Mouse (Mus musculus) forebrain, postnatal 0 days (tissue): ENCODE measurements around the gene Fntb. TPM values are rescaled to one million over a fixed set of nuclear protein-coding genes. Genes with fewer than 3 reads are reported as not detected.

Experiments used
- ATAC-seq: fragments of 200-750 bp; cut with Nextera tagmentation; 2 replicates; pipeline ENCODE4 v1.8.0; 2017; ENCODE audit warnings: mild to moderate bottlenecking, moderate library complexity
- DNase-seq: peaks from one replicate; pipeline ENCODE4 v3.0.0-alpha.2; 2015
- H3K27ac ChIP-seq: fragments of 300-500 bp; sonication (generic); 2 replicates; pipeline ENCODE4 v1.5.1; 2014; ENCODE audit warnings: low read depth, mild to moderate bottlenecking, antibody characterized with exemption, low read length, moderate library complexity, mixed read lengths
- H3K27me3 ChIP-seq: fragments of 300-500 bp; sonication (generic); 2 replicates; pipeline ENCODE4 v1.6.1; 2014; ENCODE audit warnings: mild to moderate bottlenecking, low read length, mixed read lengths; ENCODE audit not compliant: insufficient read depth
- H3K36me3 ChIP-seq: fragments of 300-500 bp; sonication (generic); 2 replicates; pipeline ENCODE4 v1.6.1; 2014; ENCODE audit warnings: mild to moderate bottlenecking, moderate library complexity; ENCODE audit not compliant: insufficient read depth
- H3K4me1 ChIP-seq: fragments of 300-500 bp; sonication (generic); 2 replicates; pipeline ENCODE4 v1.6.1; 2014; ENCODE audit warnings: antibody characterized with exemption; ENCODE audit not compliant: insufficient read depth
- H3K4me2 ChIP-seq: fragments of 300-500 bp; sonication (generic); 2 replicates; pipeline ENCODE4 v1.6.1; 2014; ENCODE audit warnings: low read depth, mild to moderate bottlenecking, moderate library complexity
- H3K4me3 ChIP-seq: fragments of 300-500 bp; sonication (generic); 2 replicates; pipeline ENCODE4 v1.5.1; 2014; ENCODE audit warnings: low read depth, low read length, mixed read lengths
- H3K9ac ChIP-seq: fragments of 300-500 bp; sonication (generic); 2 replicates; pipeline ENCODE4 v1.6.1; 2014; ENCODE audit warnings: mild to moderate bottlenecking
- H3K9me3 ChIP-seq: fragments of 300-500 bp; sonication (generic); 2 replicates; pipeline ENCODE4 v1.6.1; 2016; ENCODE audit warnings: low read length
- CTCF ChIP-seq: sonication (generic); IDR thresholded peaks from 2 replicates; pipeline ENCODE4 v1.5.1; 2016; ENCODE audit warnings: antibody characterized with exemption, control low read depth, low read depth
- WGBS: fragments of 180-500 bp; shearing (Covaris S2); extraction: QIAGEN DNeasy Blood & Tissue Kit; methylation state at CpG from one replicate; pipeline ENCODE4 v1.1.7; 2014; 5-methylcytosine and 5-hydroxymethylcytosine counted together
- polyA plus RNA-seq: library from polyadenylated mRNA; unstranded; fragments of >200 nt; fragmentation: Nextera tagmentation; extraction: Ambion mirVana; gene quantifications from 2 replicates; pipeline ENCODE4 v1.2.1, GENCODE M21; 2015
- total RNA-seq: library from RNA; depleted of rRNA; stranded (reverse); fragments of >200 nt; gene quantifications from 2 replicates; pipeline ENCODE4 v1.2.3, GENCODE M21; 2014

Gene Fntb
- total and polyA plus RNA-seq, 2 experiments from 2014 or later: 32.3 to 42.3 TPM

DNA sequence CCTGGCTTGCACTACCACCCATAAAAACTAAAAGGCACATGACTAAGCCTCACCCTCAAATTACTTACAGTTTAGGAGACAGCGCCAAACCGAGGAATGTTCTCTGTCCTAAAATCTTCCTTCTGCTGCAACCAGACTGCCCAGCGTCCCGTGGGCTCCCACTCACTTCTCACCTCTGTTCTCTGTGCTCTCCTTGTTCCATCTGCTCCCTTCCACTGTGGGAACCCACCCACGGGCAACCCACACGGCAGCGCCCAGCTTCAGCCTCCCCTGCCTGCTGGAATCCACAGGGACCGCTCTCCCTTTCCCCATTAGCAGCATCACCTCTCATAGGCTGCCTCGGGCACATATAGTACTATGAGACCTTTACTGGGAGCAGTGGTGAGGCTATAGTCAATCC lies 53.5 kb downstream of the Fntb start:
- H3K4me3 ChIP-seq: no peak overlapping the region
- 89% methylated on average over 9 of the region's 9 CpGs for WGBS
- H3K4me2 ChIP-seq: no peak overlapping the region
- no peaks in the 10 kb centered on the region for H3K9me3 ChIP-seq
- H3K36me3 ChIP-seq: no peaks in the 10 kb centered on the region; the same call in 1 of the 2 replicates
- no peak overlapping the region for H3K27ac ChIP-seq
- DNase-seq: no peak
- no peak for ATAC-seq
- no peaks in the 10 kb centered on the region for H3K27me3 ChIP-seq
- no peak for TF ChIP-seq CTCF
- H3K9ac ChIP-seq: no peak overlapping the region
- peaks cover 15% of the 10 kb centered on the region; the same call in 1 of the 2 replicates for H3K4me1 ChIP-seq

DNA sequence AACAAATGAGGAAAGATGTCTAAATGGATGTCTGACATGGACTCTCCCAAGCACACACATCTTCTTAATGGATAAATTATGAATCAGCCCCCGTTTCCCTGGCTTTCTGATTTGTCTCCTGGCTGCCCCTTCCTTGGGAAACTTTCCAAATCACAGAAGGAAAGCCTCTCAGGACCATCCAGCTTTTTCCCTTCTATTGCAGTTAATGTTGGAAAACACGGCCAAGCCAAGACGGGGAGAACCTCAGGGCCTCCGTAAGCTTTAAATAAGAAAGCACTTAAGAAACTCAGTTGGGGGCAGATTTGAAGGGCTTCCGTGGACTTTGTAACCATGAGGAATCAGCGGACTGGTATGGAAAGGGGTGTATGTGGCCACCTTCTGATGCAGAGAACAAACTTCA lies 54.4 kb downstream of the Fntb start:
- Histone ChIP-seq H3K4me1 (peaks cover 15% of the 10 kb centered on the region; the same call in 1 of the 2 replicates), H3K9ac (no peak overlapping the region), H3K27ac (no peak overlapping the region), H3K27me3 (no peaks in the 10 kb centered on the region), H3K4me2 (peak overlapping the region; percentile 78; the same call in 1 of the 2 replicates), H3K36me3 (no peaks in the 10 kb centered on the region), H3K9me3 (no peaks in the 10 kb centered on the region), H3K4me3 (no peak overlapping the region)
- ATAC-seq (no peak), DNase-seq (no peak)
- 46% methylated on average over 6 of the region's 6 CpGs for WGBS
- TF ChIP-seq CTCF: no peak

DNA sequence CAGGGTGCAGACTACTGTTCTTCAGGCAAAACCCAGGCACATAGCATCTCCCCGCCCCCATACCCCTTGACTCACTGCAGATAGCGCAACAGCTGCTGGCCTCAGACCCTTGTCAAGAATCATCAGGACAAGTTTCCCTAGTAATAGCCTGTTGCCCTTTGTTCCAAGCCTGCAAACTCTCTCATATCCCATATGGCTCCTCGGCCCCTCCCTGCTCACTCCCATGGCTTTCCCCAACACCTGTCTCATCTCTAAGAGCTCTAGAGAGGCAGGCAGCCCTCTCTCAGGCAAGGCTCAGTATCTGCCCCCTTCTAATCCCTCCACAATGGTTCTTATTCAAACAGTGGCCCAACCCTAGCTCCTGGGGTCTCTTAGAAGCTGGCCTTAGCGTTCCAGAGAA lies 55.2 kb downstream of the Fntb start:
- Histone ChIP-seq H3K4me1 (peaks cover 15% of the 10 kb centered on the region; the same call in 1 of the 2 replicates), H3K4me2 (peak overlapping the region; percentile 78), H3K27me3 (no peaks in the 10 kb centered on the region), H3K27ac (no peak overlapping the region), H3K9me3 (no peaks in the 10 kb centered on the region), H3K9ac (no peak overlapping the region), H3K4me3 (peak overlapping the region; percentile 83; the same call in 1 of the 2 replicates), H3K36me3 (no peaks in the 10 kb centered on the region)
- TF ChIP-seq CTCF: no peak
- no peak for ATAC-seq
- no peak for DNase-seq
- WGBS: 47% methylated on average over 4 of the region's 4 CpGs

DNA sequence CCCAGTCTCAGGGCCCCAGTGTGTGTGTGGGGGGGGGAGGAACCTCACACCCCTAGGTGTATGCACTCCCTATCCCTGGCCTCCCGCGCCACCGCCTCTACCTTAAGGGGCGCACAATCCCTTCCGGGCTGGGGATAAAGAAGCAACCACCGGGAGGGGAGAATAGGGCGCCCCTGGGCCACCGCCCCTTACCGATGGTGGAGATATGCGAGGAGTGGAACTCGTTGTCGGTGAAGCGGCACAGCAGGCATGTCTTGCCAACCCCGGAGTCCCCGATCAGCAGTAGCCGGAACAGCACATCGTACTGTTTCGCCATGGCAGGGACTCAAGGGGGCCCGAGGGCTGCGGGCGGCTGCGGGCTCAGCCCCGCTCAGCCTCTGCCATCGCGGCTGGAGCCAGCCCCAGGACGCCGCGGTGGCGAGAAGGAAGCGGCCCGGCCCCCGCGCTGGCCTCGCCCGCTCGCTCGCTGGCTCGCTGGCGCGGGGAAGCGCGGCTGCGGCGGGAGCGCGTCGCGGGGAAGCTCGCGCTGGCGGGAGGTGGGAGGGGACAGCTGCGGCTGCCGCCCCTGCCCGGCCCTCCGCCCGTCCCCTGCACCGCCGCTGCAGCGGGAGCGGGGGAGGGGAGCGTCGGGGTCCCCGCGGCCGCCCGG lies 56.7 kb downstream of the Fntb start:
- ATAC-seq (peak; percentile 81), DNase-seq (peak; percentile 70)
- H3K9me3 ChIP-seq: no peaks in the 10 kb centered on the region
- no peak for TF ChIP-seq CTCF
- H3K27me3 ChIP-seq: no peaks in the 10 kb centered on the region
- H3K36me3 ChIP-seq: no peaks in the 10 kb centered on the region
- peak overlapping the region; percentile 96 for H3K9ac ChIP-seq
- H3K4me3 ChIP-seq: peak overlapping the region; percentile 83
- peak overlapping the region; percentile 78 for H3K4me2 ChIP-seq
- 3% methylated on average over 43 of the region's 66 CpGs for WGBS
- peak overlapping the region; percentile 82 for H3K27ac ChIP-seq
- H3K4me1 ChIP-seq: peaks cover 15% of the 10 kb centered on the region; the same call in 1 of the 2 replicates

DNA sequence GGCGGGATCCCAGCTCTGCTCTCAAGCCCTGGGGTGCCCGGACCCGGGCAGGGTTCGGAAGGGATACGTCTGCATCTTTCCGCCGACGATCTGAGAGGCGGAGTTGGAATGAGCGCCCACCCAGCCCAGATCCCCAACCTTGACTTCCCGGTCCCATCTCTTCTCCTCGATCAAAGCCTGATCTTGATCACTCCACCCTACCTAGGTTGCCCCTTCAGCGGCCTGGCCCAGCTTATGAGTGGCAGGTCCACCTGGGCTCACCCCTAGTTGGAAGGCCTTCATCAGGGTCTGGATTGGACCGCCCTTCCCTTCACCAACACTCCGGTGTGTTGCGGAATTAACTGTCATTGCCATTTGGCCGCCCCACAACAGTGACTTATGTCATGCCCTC lies 57.3 kb downstream of the Fntb start, which contains the start of gene Rab15:
TSS of gene Rab15 (minus strand) at position 258 of the 391 bp plus-strand sequence.
- no peaks in the 10 kb centered on the region for H3K27me3 ChIP-seq
- 3% methylated on average over 16 of the region's 17 CpGs for WGBS
- no peak for DNase-seq

DNA sequence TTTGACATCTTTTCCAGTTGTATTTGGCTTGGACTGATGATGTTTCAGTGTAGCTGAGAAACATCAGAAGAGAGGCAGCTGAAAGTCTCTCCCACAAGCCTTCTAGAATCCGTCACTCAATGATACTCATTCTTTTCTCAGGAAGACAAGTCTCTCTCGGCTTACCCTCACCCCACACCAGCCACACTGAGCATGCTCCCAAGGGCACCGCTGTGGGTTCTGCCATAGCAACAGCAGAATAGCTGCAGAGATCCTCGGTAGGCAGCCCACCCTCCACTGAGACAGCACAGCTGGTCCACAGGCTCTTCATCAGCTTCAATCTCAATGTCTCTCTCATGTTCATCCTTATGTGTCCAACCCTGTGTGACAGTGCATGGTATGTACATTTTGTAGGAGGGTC lies 59.9 kb downstream of the Fntb start:
- H3K36me3 ChIP-seq: no peaks in the 10 kb centered on the region
- 69% methylated on average over 4 of the region's 4 CpGs for WGBS
- no peaks in the 10 kb centered on the region for H3K27me3 ChIP-seq
- ATAC-seq (peak; percentile 65; the same call in 1 of the 2 replicates), DNase-seq (peak; percentile 49)
- no peak overlapping the region for H3K9ac ChIP-seq
- no peaks in the 10 kb centered on the region for H3K9me3 ChIP-seq
- no peak for TF ChIP-seq CTCF
- peaks cover 13% of the 10 kb centered on the region; the same call in 1 of the 2 replicates for H3K4me1 ChIP-seq
- H3K4me2 ChIP-seq: no peak overlapping the region
- H3K4me3 ChIP-seq: no peak overlapping the region
- H3K27ac ChIP-seq: no peak overlapping the region

More for the DNA sequence above, 57.3 kb downstream of the Fntb start, which contains the start of gene Rab15:
- Histone ChIP-seq H3K9ac (peak within 1 kb of the TSS; percentile 96), H3K27ac (peak within 1 kb of the TSS; percentile 82), H3K4me3 (peak within 1 kb of the TSS; percentile 83), H3K4me2 (peak within 1 kb of the TSS; percentile 78), H3K36me3 (no peaks in the 10 kb centered on the region), H3K9me3 (no peaks in the 10 kb centered on the region), H3K4me1 (peaks cover 15% of the 10 kb centered on the region; the same call in 1 of the 2 replicates)
- TF ChIP-seq CTCF: no peak
- ATAC-seq: no peak; the same call in 1 of the 2 replicates

DNA sequence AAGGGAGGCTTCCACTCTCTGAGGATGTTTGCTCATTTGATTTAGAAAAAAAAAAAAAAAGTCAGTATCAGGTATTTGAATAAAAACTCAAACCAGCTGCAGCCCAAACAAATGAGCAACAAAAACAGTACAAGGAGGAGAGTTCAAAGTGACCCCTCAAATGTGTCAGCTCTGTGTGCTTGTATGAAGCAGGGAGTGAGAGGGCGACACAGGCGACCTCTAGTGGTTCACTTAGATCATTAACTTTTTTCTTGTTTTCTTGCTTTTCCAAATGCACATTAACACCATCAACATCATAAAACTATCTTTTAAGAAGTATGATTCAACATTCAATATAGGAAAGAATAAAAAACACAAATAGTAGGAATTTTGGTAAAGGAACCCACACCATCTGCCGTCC lies 67.3 kb downstream of the Fntb start:
- Histone ChIP-seq H3K4me3 (no peak overlapping the region), H3K27ac (no peak overlapping the region), H3K4me2 (no peak overlapping the region), H3K36me3 (no peaks in the 10 kb centered on the region), H3K4me1 (no peaks in the 10 kb centered on the region), H3K9ac (no peak overlapping the region), H3K27me3 (no peaks in the 10 kb centered on the region; the same call in 1 of the 2 replicates), H3K9me3 (no peaks in the 10 kb centered on the region)
- 7% methylated on average over 3 of the region's 3 CpGs for WGBS
- peak; percentile 57 for DNase-seq
- TF ChIP-seq CTCF: peak; percentile 80
- ATAC-seq: no peak
